Mouse (Mus musculus) liver, postnatal 0 days (tissue): ENCODE data around the gene Chst15. TPM values are rescaled to one million over a fixed set of nuclear protein-coding genes. Genes with fewer than 3 reads are reported as not detected.

Experiments used
- ATAC-seq: fragments of 200-750 bp; cut with Nextera tagmentation; 2 replicates; pipeline ENCODE4 v1.8.0; 2017; ENCODE audit warnings: mild to moderate bottlenecking, moderate library complexity
- DNase-seq: peaks from one replicate; pipeline ENCODE4 v3.0.0-alpha.2; 2016
- H3K27ac ChIP-seq: fragments of 300-500 bp; sonication (generic); 2 replicates; pipeline ENCODE4 v1.5.1; 2014; ENCODE audit warnings: antibody characterized with exemption, moderate library complexity, mild to moderate bottlenecking, low read depth
- H3K27me3 ChIP-seq: fragments of 300-500 bp; sonication (generic); 2 replicates; pipeline ENCODE4 v1.6.1; 2014; ENCODE audit warnings: low read length, control low read depth, mixed read lengths; ENCODE audit not compliant: insufficient read depth
- H3K36me3 ChIP-seq: fragments of 300-500 bp; sonication (generic); replicated peaks from 2 replicates; pipeline ENCODE4 v1.6.1; 2014; ENCODE audit warnings: mild to moderate bottlenecking, control low read depth, low read length, moderate library complexity, mixed read lengths; ENCODE audit not compliant: insufficient read depth
- H3K4me1 ChIP-seq: fragments of 300-500 bp; sonication (generic); 2 replicates; pipeline ENCODE4 v1.6.1; 2014; ENCODE audit warnings: antibody characterized with exemption, mild to moderate bottlenecking, control low read depth; ENCODE audit not compliant: insufficient read depth
- H3K4me2 ChIP-seq: fragments of 300-500 bp; sonication (generic); 2 replicates; pipeline ENCODE4 v1.6.1; 2014; ENCODE audit warnings: low read depth, mild to moderate bottlenecking, low read length, moderate library complexity, mixed read lengths
- H3K4me3 ChIP-seq: fragments of 300-500 bp; sonication (generic); 2 replicates; pipeline ENCODE4 v1.5.1; 2014; ENCODE audit warnings: low read depth, low read length
- H3K9ac ChIP-seq: fragments of 300-500 bp; sonication (generic); replicated peaks from 2 replicates; pipeline ENCODE4 v1.6.1; 2014; ENCODE audit warnings: mild to moderate bottlenecking, moderate library complexity
- H3K9me3 ChIP-seq: fragments of 300-500 bp; sonication (generic); 2 replicates; pipeline ENCODE4 v1.6.1; 2016; ENCODE audit warnings: mild to moderate bottlenecking, control low read depth, low read length, mixed read lengths
- CTCF ChIP-seq: sonication (generic); IDR thresholded peaks from 2 replicates; pipeline ENCODE4 v1.5.1; 2016; ENCODE audit warnings: antibody characterized with exemption, low read depth
- EP300 ChIP-seq: IDR thresholded peaks from 2 replicates; pipeline ENCODE4 v1.6.1; 2016; ENCODE audit warnings: antibody characterized with exemption, low read depth, mild to moderate bottlenecking
- WGBS: fragments of 180-500 bp; shearing (Covaris S2); extraction: QIAGEN DNeasy Blood & Tissue Kit; methylation state at CpG from one replicate; pipeline ENCODE4 v1.1.7; 2014; ENCODE audit not compliant: insufficient replicate concordance; 5-methylcytosine and 5-hydroxymethylcytosine counted together
- polyA plus RNA-seq: library from polyadenylated mRNA; unstranded; fragments of >200 nt; fragmentation: Nextera tagmentation; extraction: Ambion mirVana; gene quantifications from 2 replicates; pipeline ENCODE4 v1.2.1, GENCODE M21; 2015

Chst15 gene
- polyA plus RNA-seq, 1 experiment from 2014 or later, result 5.4 TPM

DNA sequence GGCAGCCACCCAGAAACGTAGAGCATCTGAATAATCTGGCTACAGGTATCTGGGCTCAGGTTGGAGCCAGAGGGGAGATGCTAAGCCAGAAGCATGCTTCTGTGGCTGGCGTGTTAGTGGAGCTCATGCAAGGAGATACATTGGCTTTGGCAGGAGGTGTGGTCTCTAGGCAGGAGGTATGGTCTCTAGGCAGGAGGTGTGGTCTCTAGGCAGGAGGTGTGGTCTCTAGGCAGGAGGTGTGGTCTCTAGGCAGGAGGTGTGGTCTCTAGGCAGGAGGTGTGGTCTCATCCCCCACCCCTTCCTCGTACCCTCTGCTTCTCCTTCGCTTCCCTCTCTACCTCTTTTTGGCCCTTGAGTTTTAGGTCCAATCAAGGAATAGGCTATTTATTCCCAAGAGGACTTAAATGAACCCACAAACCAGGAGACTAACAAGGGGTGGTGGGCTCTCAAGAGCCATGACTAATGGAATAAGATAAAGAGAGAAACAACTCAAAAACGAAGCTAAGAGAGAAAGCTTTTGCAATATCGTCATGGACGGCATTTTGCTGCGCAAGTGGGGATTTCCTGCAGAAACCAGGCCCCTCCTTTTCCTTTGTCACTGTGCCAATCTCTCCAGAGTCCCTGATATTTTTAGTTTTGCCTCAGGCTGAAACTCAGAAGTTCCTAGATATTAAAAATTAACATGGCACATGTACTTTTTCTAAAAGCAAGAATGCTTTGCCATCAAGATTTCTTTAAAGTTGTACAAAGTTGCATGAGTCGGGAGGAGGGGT lies 30.4 kb upstream of the Chst15 start:
- no peaks in the 10 kb centered on the region for H3K27me3 ChIP-seq
- H3K36me3 ChIP-seq, result no peaks in the 10 kb centered on the region
- no peak overlapping the region for H3K4me3 ChIP-seq
- DNase-seq (no peak), ATAC-seq (no peak)
- H3K4me1 ChIP-seq, result peaks cover 6% of the 10 kb centered on the region; the same call in 1 of the 2 replicates
- WGBS, result 44% methylated on average over 9 of the region's 9 CpGs
- no peak overlapping the region for H3K9ac ChIP-seq
- no peak overlapping the region for H3K4me2 ChIP-seq
- TF ChIP-seq EP300 (no peak), CTCF (no peak)
- H3K27ac ChIP-seq, result peak overlapping the region; percentile 44; the same call in 1 of the 2 replicates
- no peaks in the 10 kb centered on the region for H3K9me3 ChIP-seq

DNA sequence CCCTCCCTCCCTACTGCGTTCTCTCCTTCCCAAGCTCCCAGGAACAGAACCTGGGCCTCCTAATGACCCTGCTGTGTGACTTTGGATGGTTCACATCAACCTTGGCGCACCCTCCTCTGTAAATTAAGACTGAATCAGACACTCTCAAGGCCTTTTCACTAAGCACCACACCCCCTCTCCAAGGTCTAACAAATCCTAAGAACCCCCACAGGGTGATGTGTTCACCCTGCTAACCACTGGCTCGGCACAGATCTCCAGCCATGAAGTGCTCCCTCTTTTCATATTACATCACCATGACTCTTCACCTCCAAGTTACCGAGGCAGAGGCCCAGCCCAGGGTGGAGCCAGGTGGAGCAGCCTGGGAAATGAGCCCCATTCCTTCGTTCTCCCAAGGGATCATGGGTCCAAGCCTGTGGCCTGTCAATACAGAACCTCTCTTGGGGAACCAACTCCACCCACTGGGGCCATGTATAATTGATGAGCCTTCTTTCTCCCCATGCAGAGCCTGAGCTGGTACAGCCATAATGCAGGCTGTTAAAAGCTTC lies 28.6 kb upstream of the Chst15 start:
- Histone ChIP-seq H3K36me3 (no peaks in the 10 kb centered on the region), H3K4me1 (peaks cover 6% of the 10 kb centered on the region; the same call in 1 of the 2 replicates), H3K9ac (no peak overlapping the region), H3K9me3 (no peaks in the 10 kb centered on the region), H3K4me3 (no peak overlapping the region), H3K4me2 (no peak overlapping the region), H3K27ac (no peak overlapping the region), H3K27me3 (no peaks in the 10 kb centered on the region)
- no peak for TF ChIP-seq CTCF
- 71% methylated on average over 5 of the region's 5 CpGs for WGBS
- ATAC-seq (no peak), DNase-seq (no peak)

DNA sequence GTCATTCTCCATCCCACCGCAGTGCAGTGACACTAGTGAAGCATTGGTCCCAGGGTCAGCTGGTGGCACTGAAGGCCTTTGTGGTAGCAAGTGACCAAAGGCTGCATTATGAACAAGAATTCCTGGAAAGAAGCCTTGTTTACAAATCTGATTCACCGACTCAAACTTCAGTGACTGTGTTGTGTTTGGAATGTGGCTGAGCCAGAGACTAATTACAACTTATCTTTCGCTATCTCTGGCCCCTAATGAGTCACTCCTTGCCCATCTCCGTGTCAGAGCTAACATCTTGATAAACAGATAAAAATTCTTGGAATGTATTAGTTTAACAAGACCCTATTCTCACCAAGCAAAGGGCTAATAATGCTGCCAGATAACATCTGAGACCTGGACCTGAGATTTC lies 27.6 kb upstream of the Chst15 start:
- Histone ChIP-seq H3K4me2 (no peak overlapping the region), H3K27ac (no peak overlapping the region), H3K27me3 (no peaks in the 10 kb centered on the region), H3K4me3 (no peak overlapping the region), H3K4me1 (peaks cover 6% of the 10 kb centered on the region; the same call in 1 of the 2 replicates), H3K9ac (no peak overlapping the region), H3K9me3 (no peaks in the 10 kb centered on the region), H3K36me3 (no peaks in the 10 kb centered on the region)
- no peak for ATAC-seq
- DNase-seq, result no peak
- no peak for TF ChIP-seq CTCF
- TF ChIP-seq EP300, result no peak
- 48% methylated on average over 4 of the region's 4 CpGs for WGBS

DNA sequence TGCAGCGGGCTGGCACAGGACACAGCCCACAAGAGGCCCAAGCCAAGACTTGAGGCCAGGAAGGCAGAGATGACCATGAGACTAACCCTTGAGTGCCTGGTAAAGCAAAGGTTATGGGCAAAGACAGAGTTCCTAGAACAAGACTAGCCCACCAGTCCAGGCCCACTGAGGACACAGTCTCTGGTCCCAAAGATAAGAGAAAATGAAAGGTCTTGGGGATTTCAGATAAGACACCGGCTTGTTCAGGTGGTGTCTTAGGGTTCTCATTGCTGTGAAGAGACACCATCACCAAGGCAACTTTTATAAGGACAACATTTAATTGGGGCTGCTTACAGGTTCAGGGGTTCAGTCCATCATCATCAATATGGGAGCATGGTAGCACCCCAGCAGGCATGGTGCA lies 26.9 kb upstream of the Chst15 start:
- Histone ChIP-seq H3K36me3 (no peaks in the 10 kb centered on the region), H3K4me1 (peaks cover 9% of the 10 kb centered on the region; the same call in 1 of the 2 replicates), H3K9ac (no peak overlapping the region), H3K27me3 (no peaks in the 10 kb centered on the region), H3K9me3 (no peaks in the 10 kb centered on the region), H3K27ac (no peak overlapping the region), H3K4me3 (no peak overlapping the region), H3K4me2 (no peak overlapping the region)
- no peak for DNase-seq
- TF ChIP-seq CTCF (no peak), EP300 (no peak)
- 77% methylated on average over 2 of the region's 2 CpGs for WGBS
- ATAC-seq, result no peak

DNA sequence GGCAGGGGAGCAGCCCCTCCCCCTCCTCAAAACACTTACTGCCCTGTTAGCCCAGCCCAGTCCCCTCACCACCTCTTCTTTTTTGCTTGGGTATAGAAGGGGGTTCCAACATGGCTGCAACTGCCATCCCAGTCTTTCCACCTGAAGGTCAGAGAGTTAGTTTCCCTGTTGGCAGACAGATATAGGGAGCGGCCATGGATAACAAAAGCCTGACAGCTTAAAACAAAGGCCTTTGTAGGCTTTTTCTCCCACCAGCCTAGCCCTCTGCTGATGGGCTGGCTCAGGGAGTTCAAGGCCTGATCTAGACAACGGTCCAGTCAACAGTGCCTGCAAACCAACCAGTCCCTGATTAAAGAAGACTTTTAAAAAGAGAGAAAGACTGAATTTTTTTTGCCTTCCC lies 26.1 kb upstream of the Chst15 start:
- Histone ChIP-seq H3K36me3 (no peaks in the 10 kb centered on the region), H3K9me3 (no peaks in the 10 kb centered on the region), H3K27me3 (no peaks in the 10 kb centered on the region), H3K4me2 (no peak overlapping the region), H3K27ac (no peak overlapping the region), H3K9ac (no peak overlapping the region), H3K4me3 (no peak overlapping the region), H3K4me1 (peaks cover 9% of the 10 kb centered on the region; the same call in 1 of the 2 replicates)
- 85% methylated on average over 2 of the region's 2 CpGs for WGBS
- TF ChIP-seq CTCF (no peak), EP300 (no peak)
- ATAC-seq (no peak), DNase-seq (no peak)

GRCm38 (mm10) chr7:132339041-132339839 lies 22.2 kb upstream of the Chst15 start:
- Histone ChIP-seq H3K9me3 (no peaks in the 10 kb centered on the region), H3K4me3 (no peak overlapping the region), H3K4me2 (no peak overlapping the region), H3K27me3 (no peaks in the 10 kb centered on the region), H3K36me3 (no peaks in the 10 kb centered on the region), H3K4me1 (peaks cover 8% of the 10 kb centered on the region), H3K9ac (no peak overlapping the region), H3K27ac (peak overlapping the region; percentile 71; the same call in 1 of the 2 replicates)
- ATAC-seq (peak; percentile 71), DNase-seq (no peak)
- peak; percentile 53; the same call in 1 of the 2 replicates for TF ChIP-seq EP300
- no peak for TF ChIP-seq CTCF
- WGBS, result 52% methylated on average over 14 of the region's 14 CpGs
